Mouse (Mus musculus) CH12.LX (cell line): ENCODE results near the gene Akt2. TPM values are rescaled to one million over a fixed set of nuclear protein-coding genes. Genes with fewer than 3 reads are reported as not detected.

Source experiments
- DNase-seq: peaks from one replicate; pipeline ENCODE4 v3.0.0-alpha.2; 2013; ENCODE audit errors: extremely low read depth
- H3K27ac ChIP-seq: 2 replicates; pipeline ENCODE4 v1.5.1; 2012; ENCODE audit warnings: low read depth, mild to moderate bottlenecking, control low read depth, moderate library complexity; ENCODE audit not compliant: insufficient read depth
- H3K27me3 ChIP-seq: replicated peaks from 2 replicates; pipeline ENCODE3; 2012; ENCODE audit warnings: inconsistent platforms
- H3K36me3 ChIP-seq, 2 experiments: replicated peaks in 1 of 2; 2 replicates each; pipeline versions ENCODE3 to v1.6.1; 2012; ENCODE audit warnings: inconsistent platforms in 1 of 2, low read length in 1 of 2, mild to moderate bottlenecking in 1 of 2, mixed read lengths in 1 of 2, moderate library complexity in 1 of 2; ENCODE audit not compliant: control insufficient read depth in 1 of 2, insufficient read depth in 1 of 2
- H3K4me1 ChIP-seq, 2 experiments: 2 replicates each; pipeline ENCODE4 v1.6.1; 2012; ENCODE audit warnings: inconsistent platforms in 1 of 2, moderate library complexity in 1 of 2; ENCODE audit not compliant: insufficient read depth in 2 of 2, control insufficient read depth in 1 of 2
- H3K4me2 ChIP-seq: 2 replicates; pipeline ENCODE4 v1.6.1; 2012; ENCODE audit warnings: low read depth, mild to moderate bottlenecking, control low read depth; ENCODE audit not compliant: poor library complexity, insufficient read depth, severe bottlenecking
- H3K4me3 ChIP-seq, 3 experiments: fragments of 150-350 bp in 1 of 3; sonication (generic) in 1 of 3; replicated peaks in 1 of 3; 2 replicates each; pipeline versions ENCODE3 to v1.5.1; 2011 to 2012; ENCODE audit warnings: low read depth in 2 of 3, low read length in 2 of 3, mild to moderate bottlenecking in 2 of 3, moderate library complexity in 2 of 3, control low read depth in 1 of 3, improper control_type of control experiment in 1 of 3, inconsistent platforms in 1 of 3, mixed read lengths in 1 of 3; ENCODE audit not compliant: poor library complexity in 1 of 3
- H3K79me2 ChIP-seq: replicated peaks from 2 replicates; pipeline ENCODE4 v1.6.1; 2012; ENCODE audit warnings: mild to moderate bottlenecking, moderate library complexity; ENCODE audit not compliant: control insufficient read depth, poor library complexity, insufficient read depth, severe bottlenecking; ENCODE audit errors: extremely low read depth
- H3K9ac ChIP-seq: 2 replicates; pipeline ENCODE4 v1.6.1; 2012; ENCODE audit warnings: low read depth, mild to moderate bottlenecking, control low read depth, moderate library complexity; ENCODE audit not compliant: insufficient read depth
- H3K9me3 ChIP-seq: replicated peaks from 2 replicates; pipeline ENCODE3; 2012; ENCODE audit warnings: low read length, inconsistent platforms, mixed read lengths
- CHD1 ChIP-seq: IDR thresholded peaks from 2 replicates; pipeline ENCODE4 v1.6.1; 2012; ENCODE audit warnings: low read depth, low read length, improper control_type of control experiment, inconsistent platforms
- CTCF ChIP-seq, 2 experiments: IDR thresholded peaks in 1 of 2; conservative IDR thresholded peaks in 1 of 2; 2 replicates each; pipeline ENCODE4 v1.5.1; 2011 to 2012; ENCODE audit warnings: low read depth in 2 of 2, low read length in 2 of 2, improper control_type of control experiment in 1 of 2, inconsistent platforms in 1 of 2, mild to moderate bottlenecking in 1 of 2, moderate library complexity in 1 of 2
- E2F4 ChIP-seq: IDR thresholded peaks from 2 replicates; pipeline ENCODE4 v1.6.1; 2011; ENCODE audit warnings: low read depth, low read length, improper control_type of control experiment; ENCODE audit not compliant: insufficient replicate concordance
- ELF1 ChIP-seq: IDR thresholded peaks from 2 replicates; pipeline ENCODE4 v1.6.1; 2014; ENCODE audit warnings: low read depth, mild to moderate bottlenecking, inconsistent platforms, low read length, improper control_type of control experiment
- IRF4 ChIP-seq: IDR thresholded peaks from 2 replicates; pipeline ENCODE4 v1.6.1; 2014; ENCODE audit warnings: low read depth, mild to moderate bottlenecking, inconsistent platforms, low read length, improper control_type of control experiment
- JUN ChIP-seq: IDR thresholded peaks from 2 replicates; pipeline ENCODE4 v1.6.1; 2011; ENCODE audit warnings: low read depth, mild to moderate bottlenecking, low read length, improper control_type of control experiment, moderate library complexity; ENCODE audit not compliant: insufficient read depth
- KAT2A ChIP-seq: IDR thresholded peaks from 2 replicates; pipeline ENCODE4 v1.6.1; 2012; ENCODE audit warnings: low read length, improper control_type of control experiment, inconsistent platforms; ENCODE audit not compliant: insufficient replicate concordance
- MAFK ChIP-seq: IDR thresholded peaks from 2 replicates; pipeline ENCODE4 v1.6.1; 2011; ENCODE audit warnings: low read length, improper control_type of control experiment; ENCODE audit not compliant: insufficient replicate concordance
- MAX ChIP-seq: IDR thresholded peaks from 2 replicates; pipeline ENCODE4 v1.6.1; 2011; ENCODE audit warnings: low read length, improper control_type of control experiment
- MAZ ChIP-seq: IDR thresholded peaks from 2 replicates; pipeline ENCODE4 v1.6.1; 2012; ENCODE audit warnings: low read depth, mild to moderate bottlenecking, inconsistent platforms, low read length, improper control_type of control experiment, moderate library complexity
- MXI1 ChIP-seq: IDR thresholded peaks from 2 replicates; pipeline ENCODE4 v1.6.1; 2011; ENCODE audit warnings: mild to moderate bottlenecking, low read depth, low read length, improper control_type of control experiment
- MYC ChIP-seq: IDR thresholded peaks from 2 replicates; pipeline ENCODE4 v1.6.1; 2011; ENCODE audit warnings: low read depth, mild to moderate bottlenecking, improper control_type of control experiment, low read length
- NELFE ChIP-seq: IDR thresholded peaks from 2 replicates; pipeline ENCODE4 v1.6.1; 2011; ENCODE audit warnings: low read depth, low read length, improper control_type of control experiment
- NRF1 ChIP-seq: IDR thresholded peaks from 2 replicates; pipeline ENCODE4 v1.6.1; 2014; ENCODE audit warnings: low read depth, mild to moderate bottlenecking, inconsistent platforms, low read length, improper control_type of control experiment, moderate library complexity
- PAX5 ChIP-seq: IDR thresholded peaks from 2 replicates; pipeline ENCODE4 v1.6.1; 2012; ENCODE audit warnings: low read length, inconsistent platforms, mixed read lengths
- POLR2A ChIP-seq: IDR thresholded peaks from 2 replicates; pipeline ENCODE4 v1.6.1; 2011; ENCODE audit warnings: low read depth, mild to moderate bottlenecking, improper control_type of control experiment, low read length
- RAD21 ChIP-seq: IDR thresholded peaks from 2 replicates; pipeline ENCODE4 v1.6.1; 2011; ENCODE audit warnings: low read depth, mild to moderate bottlenecking, low read length, improper control_type of control experiment, moderate library complexity
- RCOR1 ChIP-seq: conservative IDR thresholded peaks from 2 replicates; pipeline ENCODE4 v1.6.1; 2012; ENCODE audit warnings: low read depth, mild to moderate bottlenecking, inconsistent platforms, low read length, improper control_type of control experiment
- SIN3A ChIP-seq: IDR thresholded peaks from 2 replicates; pipeline ENCODE4 v1.6.1; 2012; ENCODE audit warnings: low read length, improper control_type of control experiment, inconsistent platforms
- SMC3 ChIP-seq: IDR thresholded peaks from 2 replicates; pipeline ENCODE4 v1.6.1; 2011; ENCODE audit warnings: low read depth, low read length, improper control_type of control experiment
- TBP ChIP-seq: conservative IDR thresholded peaks from 2 replicates; pipeline ENCODE4 v1.6.1; 2011; ENCODE audit warnings: low read depth, low read length, improper control_type of control experiment
- TCF12 ChIP-seq: IDR thresholded peaks from 2 replicates; pipeline ENCODE4 v1.6.1; 2014; ENCODE audit warnings: low read depth, mild to moderate bottlenecking, inconsistent platforms, low read length, improper control_type of control experiment
- UBTF ChIP-seq: IDR thresholded peaks from 2 replicates; pipeline ENCODE4 v1.6.1; 2012; ENCODE audit warnings: low read depth, mild to moderate bottlenecking, inconsistent platforms, low read length, improper control_type of control experiment, moderate library complexity
- USF2 ChIP-seq: conservative IDR thresholded peaks from 2 replicates; pipeline ENCODE4 v1.6.1; 2011; ENCODE audit warnings: low read depth, low read length, improper control_type of control experiment
- ZKSCAN1 ChIP-seq: IDR thresholded peaks from 2 replicates; pipeline ENCODE4 v1.6.1; 2012; ENCODE audit warnings: low read depth, inconsistent platforms, low read length, improper control_type of control experiment, borderline replicate concordance
- ZMIZ1 ChIP-seq: IDR thresholded peaks from 2 replicates; pipeline ENCODE4 v1.6.1; 2012; ENCODE audit warnings: low read depth, mild to moderate bottlenecking, inconsistent platforms, low read length, improper control_type of control experiment
- ZNF384 ChIP-seq: IDR thresholded peaks from 2 replicates; pipeline ENCODE4 v1.6.1; 2012; ENCODE audit warnings: low read depth, low read length, improper control_type of control experiment, inconsistent platforms
- dilution Hi-C: fragments of 300-500 bp; cut with MboI; formaldehyde crosslinking; loops from 2 replicates; pipeline ENCODE4 v1.14.3; 2020; ENCODE audit warnings: low sequenced_read_pairs; ENCODE audit not compliant: extremely low pct_unique_long_range_greater_than_20kb, extremely low pct_ligation_motif_present
- in situ Hi-C: fragments of 300-500 bp; cut with MboI; formaldehyde crosslinking; loops from 3 replicates; pipeline ENCODE4 v1.14.3; 2019; ENCODE audit warnings: low sequenced_read_pairs, low pct_ligation_motif_present, low pct_unique_long_range_greater_than_20kb, mixed read lengths
- polyA plus RNA-seq: library from polyadenylated mRNA; unstranded; fragments of >175 nt; gene quantifications from 2 replicates; pipeline ENCODE4 v1.2.1, GENCODE M21; 2012; ENCODE audit warnings: low read depth; ENCODE audit not compliant: insufficient read length
- total RNA-seq, 2 experiments: library from RNA; depleted of rRNA; stranded (reverse); fragments of 300-350 nt in 1 of 2; fragments of >200 nt in 1 of 2; gene quantifications; 2 replicates each; pipeline ENCODE4 v1.2.3; 2012 to 2014

The Akt2 gene
- total and polyA plus RNA-seq, 3 experiments = 39.5 to 77.3 (median 40.3) TPM

- in situ Hi-C loops (no loop called here), dilution Hi-C loops (no loop called here)
- Histone ChIP-seq H3K4me3 (no peak overlapping the region), H3K9me3 (no peaks in the 10 kb centered on the region), H3K36me3 (peaks cover 0 to 3% of the 10 kb centered on the region in 2 experiments), H3K9ac (no peak overlapping the region), H3K79me2 (peaks cover 7% of the 10 kb centered on the region), H3K4me1 (peaks cover 2 to 26% of the 10 kb centered on the region in 2 experiments; a peak in 3 of 4 replicates), H3K27me3 (no peaks in the 10 kb centered on the region), H3K27ac (no peak overlapping the region), H3K4me2 (no peak overlapping the region)
- DNase-seq = no peak
- TF ChIP-seq ZNF384 (no peak), USF2 (no peak), CTCF (conservative IDR thresholded peaks at IDR 0.05 in 1 of 2, IDR thresholded peaks at IDR 0.05 in 1 of 2; ENCODE audit: low read depth in 2 of 2, low read length in 2 of 2) (no peak), KAT2A (no peak)
Measured at GRCm38 (mm10) chr7:27549597-27549996, 41.8 kb upstream of the Akt2 start.

- peak overlapping the region; percentile 66 to 75 (median 71) for H3K4me3 ChIP-seq
- H3K27ac ChIP-seq = no peak overlapping the region
Measured at GRCm38 (mm10) chr7:27552070-27552469, 39.3 kb upstream of the Akt2 start.

GRCm38 (mm10) chr7:27552931-27553513, 38.3 kb upstream of the Akt2 start, which contains the start of the genes Pld3 and 2310022A10Rik:
TSS of gene Pld3 (minus strand) at chr7:27553218.
TSS of gene 2310022A10Rik (plus strand) at chr7:27553233.
- Histone ChIP-seq H3K4me3 (peak within 1 kb of the TSS; percentile 66 to 90 (median 75)), H3K9ac (peak within 1 kb of the TSS; percentile 87), H3K27ac (no peak within 1 kb of the TSS), H3K79me2 (peaks cover 11% of the 10 kb centered on the region), H3K4me2 (peak within 1 kb of the TSS; percentile 80), H3K9me3 (no peaks in the 10 kb centered on the region), H3K4me1 (peaks cover 2 to 30% of the 10 kb centered on the region in 2 experiments; a peak in 3 of 4 replicates), H3K36me3 (peaks cover 8 to 21% of the 10 kb centered on the region in 2 experiments), H3K27me3 (no peaks in the 10 kb centered on the region)
- in situ Hi-C loops = no loop called here
- peak; percentile 98 for DNase-seq
- dilution Hi-C loops = no loop called here
- TF ChIP-seq POLR2A (peak; percentile 94), JUN (no peak), NRF1 (peak; percentile 93), SIN3A (peak; percentile 83), ZMIZ1 (peak; percentile 69; the same call in 1 of the 2 replicates), KAT2A (peak; percentile 77; the same call in 1 of the 2 replicates), TCF12 (peak; percentile 86), CHD1 (no peak), ZKSCAN1 (no peak), TBP (peak; percentile 56; the same call in 1 of the 2 replicates), MYC (no peak; the same call in 1 of the 2 replicates), SMC3 (no peak), ELF1 (peak; percentile 91), E2F4 (no peak), MAX (peak; percentile 57; the same call in 1 of the 2 replicates), MAFK (no peak)

More at GRCm38 (mm10) chr7:27552070-27552469, 39.3 kb upstream of the Akt2 start:
- in situ Hi-C loops = no loop called here
- Histone ChIP-seq H3K4me2 (peak overlapping the region; percentile 29), H3K36me3 (peaks cover 8 to 21% of the 10 kb centered on the region in 2 experiments), H3K4me1 (peaks cover 2 to 30% of the 10 kb centered on the region in 2 experiments; a peak in 3 of 4 replicates), H3K27me3 (no peaks in the 10 kb centered on the region), H3K79me2 (peaks cover 11% of the 10 kb centered on the region), H3K9me3 (no peaks in the 10 kb centered on the region), H3K9ac (0 out of 2 replicates have a peak overlapping the region, but pooled peaks have one; percentile 9)
- dilution Hi-C loops = no loop called here
- TF ChIP-seq MAX (no peak), IRF4 (no peak), ZNF384 (no peak), POLR2A (no peak), NELFE (no peak), JUN (no peak), RAD21 (no peak), MAZ (no peak), MXI1 (no peak), ELF1 (no peak), ZKSCAN1 (no peak), MAFK (no peak), RCOR1 (no peak), TBP (no peak), UBTF (no peak), PAX5 (no peak)
- no peak for DNase-seq
